Mouse (Mus musculus) urinary bladder, postnatal 36 days (tissue): ENCODE results near the gene Acaca.
"Not testable (repeated sequence)": the region's sequence is repeated elsewhere in the genome, so short reads cannot be mapped to it uniquely, and the experiment has no call there.

Experiments used
- DNase-seq, 2 experiments: peaks; one replicate each; pipeline ENCODE4 v3.0.0; 2022; ENCODE audit warnings: low spot score in 2 of 2, mixed read lengths in 1 of 2

The Acaca gene

GRCm38 (mm10) chr11:84391126-84391525, 261.7 kb downstream of the Acaca start:
- no peak for DNase-seq

GRCm38 (mm10) chr11:84392066-84392465, 262.6 kb downstream of the Acaca start:
- not testable (repeated sequence) for DNase-seq

GRCm38 (mm10) chr11:84393571-84393970, 264.1 kb downstream of the Acaca start:
- no peak for DNase-seq

- DNase-seq, result no peak
These were observed 265.5 kb downstream of the Acaca start for GRCm38 (mm10) chr11:84395010-84395409.

- no peak for DNase-seq
These were observed 277.3 kb downstream of the Acaca start for GRCm38 (mm10) chr11:84406733-84407132.

- DNase-seq, result no peak
These were observed 280.9 kb downstream of the Acaca start for GRCm38 (mm10) chr11:84410383-84410782.

GRCm38 (mm10) chr11:84410879-84411641, 281.6 kb downstream of the Acaca start:
- DNase-seq, result no peak

- no peak for DNase-seq
These were observed 282.2 kb downstream of the Acaca start for GRCm38 (mm10) chr11:84411642-84412018.

GRCm38 (mm10) chr11:84412201-84412934, 282.9 kb downstream of the Acaca start:
- DNase-seq, result no peak

GRCm38 (mm10) chr11:84413111-84413510, 283.6 kb downstream of the Acaca start:
- no peak for DNase-seq

- DNase-seq, result no peak
These were observed 291.3 kb downstream of the Acaca start for GRCm38 (mm10) chr11:84420779-84421178.

- no peak for DNase-seq
These were observed 296.5 kb downstream of the Acaca start for GRCm38 (mm10) chr11:84425736-84426632.

GRCm38 (mm10) chr11:84426633-84426998, 297.1 kb downstream of the Acaca start:
- no peak for DNase-seq

- no peak for DNase-seq
These were observed 300.1 kb downstream of the Acaca start for GRCm38 (mm10) chr11:84429581-84429980.

- no peak for DNase-seq
These were observed 300.9 kb downstream of the Acaca start for GRCm38 (mm10) chr11:84430336-84430735.

- no peak for DNase-seq
These were observed 305.4 kb downstream of the Acaca start for GRCm38 (mm10) chr11:84434879-84435278.

- DNase-seq, result no peak
These were observed 310.9 kb downstream of the Acaca start for GRCm38 (mm10) chr11:84440402-84440801.

GRCm38 (mm10) chr11:84442554-84443331, 313.3 kb downstream of the Acaca start:
- DNase-seq, result no peak
